Mouse (Mus musculus): ENCODE measurements around the gene Thnsl2. TPM values are rescaled to one million over a fixed set of nuclear protein-coding genes. Genes with fewer than 3 reads are reported as not detected.

Thnsl2 gene
- total and polyA plus RNA-seq, 3 experiments: not detected

- in situ Hi-C loops (cut with MboI; ENCODE audit: low pct_ligation_motif_present, low pct_unique_long_range_greater_than_20kb, low sequenced_read_pairs): loop anchor here (10.0 kb wide), 1 partner anchor 52 kb away; no protein-coding TSS in a partner anchor
- H3K4me1 ChIP-seq (ENCODE audit: control insufficient read depth in 1 of 2, insufficient read depth in 2 of 2): peaks cover 0 to 8% of the 10 kb centered on the region in 2 experiments; a peak in 3 of 4 replicates
- TF ChIP-seq UBTF (IDR thresholded peaks at IDR 0.05; ENCODE audit: low read depth, low read length) (no peak), KAT2A (IDR thresholded peaks at IDR 0.05; ENCODE audit: insufficient replicate concordance, low read length) (no peak), RCOR1 (conservative IDR thresholded peaks at IDR 0.05; ENCODE audit: low read depth, low read length) (no peak), POLR2AphosphoS2 (IDR thresholded peaks at IDR 0.05; ENCODE audit: low read depth, low read length) (no peak)
- DNase-seq (ENCODE audit: extremely low read depth): no peak
- H3K36me3 ChIP-seq (replicated peaks in 1 of 2; ENCODE audit: control insufficient read depth in 1 of 2, insufficient read depth in 1 of 2, low read length in 1 of 2): no peaks in the 10 kb centered on the region
- no peak overlapping the region for H3K27ac ChIP-seq (ENCODE audit: insufficient read depth, low read depth)
- H3K9me3 ChIP-seq (replicated peaks; ENCODE audit: low read length): no peaks in the 10 kb centered on the region
- H3K79me2 ChIP-seq (replicated peaks; ENCODE audit: control insufficient read depth, extremely low read depth, insufficient read depth, poor library complexity, severe bottlenecking): no peaks in the 10 kb centered on the region
- dilution Hi-C loops (cut with MboI; ENCODE audit: extremely low pct_ligation_motif_present, extremely low pct_unique_long_range_greater_than_20kb, low sequenced_read_pairs): no loop called here
- no peak overlapping the region for H3K4me2 ChIP-seq (ENCODE audit: insufficient read depth, low read depth, poor library complexity, severe bottlenecking)
- H3K4me3 ChIP-seq (replicated peaks in 1 of 3; ENCODE audit: low read depth in 2 of 3, low read length in 2 of 3, poor library complexity in 1 of 3): no peak overlapping the region
- no peaks in the 10 kb centered on the region for H3K27me3 ChIP-seq (replicated peaks)
- H3K9ac ChIP-seq (ENCODE audit: insufficient read depth, low read depth): no peak overlapping the region
Measured at GRCm38 (mm10) chr6:71172812-71173580, 28.8 kb upstream of the Thnsl2 start.

DNA sequence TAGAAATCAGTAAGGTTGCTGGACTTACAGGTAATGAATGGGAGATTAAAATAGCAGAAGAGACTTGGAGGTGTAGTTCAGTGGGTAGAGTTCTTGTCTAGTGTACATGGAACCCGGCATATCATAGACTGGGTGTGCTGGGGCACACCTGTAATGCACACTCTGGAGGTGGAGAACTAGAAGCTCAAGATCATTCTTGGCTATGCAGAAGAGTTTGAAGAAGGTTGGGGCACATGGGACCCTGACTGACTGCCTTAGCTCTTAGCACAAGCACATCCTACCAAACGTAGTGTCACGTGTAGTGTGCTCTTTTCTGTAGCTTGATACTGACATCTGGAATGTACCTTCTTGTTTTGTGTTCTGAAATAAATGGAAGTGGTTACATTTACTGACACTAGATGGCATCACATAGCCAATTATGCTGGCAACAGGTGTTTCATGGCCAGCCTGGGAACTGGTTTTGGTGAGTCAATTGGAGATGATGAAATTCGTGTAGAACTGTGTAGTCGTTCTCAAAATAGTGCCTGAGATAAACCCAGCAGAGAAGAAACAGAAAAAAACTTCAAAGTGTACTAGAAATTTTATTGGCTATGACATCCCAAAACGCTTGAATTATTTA lies 22.4 kb upstream of the Thnsl2 start:
- H3K27ac ChIP-seq (ENCODE audit: insufficient read depth, low read depth): no peak overlapping the region
- no peaks in the 10 kb centered on the region for H3K36me3 ChIP-seq (replicated peaks in 1 of 2; ENCODE audit: control insufficient read depth in 1 of 2, insufficient read depth in 1 of 2, low read length in 1 of 2)
- H3K4me3 ChIP-seq (replicated peaks in 1 of 3; ENCODE audit: low read depth in 2 of 3, low read length in 2 of 3, poor library complexity in 1 of 3): no peak overlapping the region
- H3K79me2 ChIP-seq (replicated peaks; ENCODE audit: control insufficient read depth, extremely low read depth, insufficient read depth, poor library complexity, severe bottlenecking): no peaks in the 10 kb centered on the region
- H3K9ac ChIP-seq (ENCODE audit: insufficient read depth, low read depth): peak overlapping the region; percentile 16; the same call in 1 of the 2 replicates
- no peaks in the 10 kb centered on the region for H3K9me3 ChIP-seq (replicated peaks; ENCODE audit: low read length)
- dilution Hi-C loops (cut with MboI; ENCODE audit: extremely low pct_ligation_motif_present, extremely low pct_unique_long_range_greater_than_20kb, low sequenced_read_pairs): no loop called here
- peaks cover 7 to 28% of the 10 kb centered on the region in 2 experiments for H3K4me1 ChIP-seq (ENCODE audit: control insufficient read depth in 1 of 2, insufficient read depth in 2 of 2)
- peak; percentile 90 for DNase-seq (ENCODE audit: extremely low read depth)
- H3K4me2 ChIP-seq (ENCODE audit: insufficient read depth, low read depth, poor library complexity, severe bottlenecking): peak overlapping the region; percentile 69; the same call in 1 of the 2 replicates
- no peaks in the 10 kb centered on the region for H3K27me3 ChIP-seq (replicated peaks)
- TF ChIP-seq ZC3H11A (IDR thresholded peaks at IDR 0.05; ENCODE audit: low read depth, low read length): peak; percentile 88
- peak; percentile 31; the same call in 1 of the 2 replicates for TF ChIP-seq NELFE (IDR thresholded peaks at IDR 0.05; ENCODE audit: low read depth, low read length)
- TF ChIP-seq JUN (IDR thresholded peaks at IDR 0.05; ENCODE audit: insufficient read depth, low read depth, low read length): peak; percentile 76
- peak; percentile 85 for TF ChIP-seq ZNF384 (IDR thresholded peaks at IDR 0.05; ENCODE audit: low read depth, low read length)
- peak; percentile 79 for TF ChIP-seq ETS1 (conservative IDR thresholded peaks at IDR 0.05; ENCODE audit: low read depth, low read length)
- TF ChIP-seq SMC3 (IDR thresholded peaks at IDR 0.05; ENCODE audit: low read depth, low read length): peak; percentile 97
- TF ChIP-seq CHD2 (IDR thresholded peaks at IDR 0.05; ENCODE audit: low read length): no peak
- TF ChIP-seq IRF4 (IDR thresholded peaks at IDR 0.05; ENCODE audit: low read depth, low read length): peak; percentile 93
- TF ChIP-seq USF2 (conservative IDR thresholded peaks at IDR 0.05; ENCODE audit: low read depth, low read length): no peak
- peak; percentile 87 for TF ChIP-seq SIN3A (IDR thresholded peaks at IDR 0.05; ENCODE audit: low read length)
- TF ChIP-seq BHLHE40 (IDR thresholded peaks at IDR 0.05; ENCODE audit: low read depth, low read length): peak; percentile 43; the same call in 1 of the 2 replicates
- no peak for TF ChIP-seq TBP (conservative IDR thresholded peaks at IDR 0.05; ENCODE audit: low read depth, low read length)
- TF ChIP-seq MEF2A (IDR thresholded peaks at IDR 0.05; ENCODE audit: borderline replicate concordance, low read depth, low read length): peak; percentile 93
- peak; percentile 35 to 97; a peak in 3 of 4 replicates for TF ChIP-seq CTCF (conservative IDR thresholded peaks at IDR 0.05 in 1 of 2, IDR thresholded peaks at IDR 0.05 in 1 of 2; ENCODE audit: low read depth in 2 of 2, low read length in 2 of 2)
- peak; percentile 82 for TF ChIP-seq EP300 (IDR thresholded peaks at IDR 0.05; ENCODE audit: low read length)
- TF ChIP-seq MYC (IDR thresholded peaks at IDR 0.05; ENCODE audit: low read depth, low read length): 0 out of 2 replicates have a peak, but pooled peaks have one; percentile 64
- TF ChIP-seq TCF12 (IDR thresholded peaks at IDR 0.05; ENCODE audit: low read depth, low read length): peak; percentile 91
- 0 out of 2 replicates have a peak, but pooled peaks have one; percentile 35 for TF ChIP-seq MXI1 (IDR thresholded peaks at IDR 0.05; ENCODE audit: low read depth, low read length)
- TF ChIP-seq POLR2A (IDR thresholded peaks at IDR 0.05; ENCODE audit: low read depth, low read length): no peak
- TF ChIP-seq PAX5 (IDR thresholded peaks at IDR 0.05; ENCODE audit: low read length): no peak
- peak; percentile 84 for TF ChIP-seq JUND (conservative IDR thresholded peaks at IDR 0.05; ENCODE audit: low read depth, low read length)
- in situ Hi-C loops (cut with MboI; ENCODE audit: low pct_ligation_motif_present, low pct_unique_long_range_greater_than_20kb, low sequenced_read_pairs): loop anchor here (10.0 kb wide), 1 partner anchor 98 kb away; no protein-coding TSS in a partner anchor

All from CH12.LX (cell line).